Mouse (Mus musculus) kidney, adult 2 months (tissue): Measurements from ENCODE around the gene Slc4a1. TPM values are rescaled to one million over a fixed set of nuclear protein-coding genes. Genes with fewer than 3 reads are reported as not detected.
A peak's percentile ranks its signal among the peaks of the same experiment; 100 is the strongest.

Experiments used
- DNase-seq: peaks from one replicate; pipeline ENCODE4 v3.0.0; 2021
- H3K27ac ChIP-seq: fragments of 200-500 bp; 2 replicates; pipeline ENCODE4 v1.5.1; 2012; ENCODE audit warnings: low read depth, low read length, control low read depth, inconsistent platforms; ENCODE audit not compliant: insufficient read depth
- H3K27me3 ChIP-seq: fragments of 200-500 bp; replicated peaks from 2 replicates; pipeline ENCODE4 v1.6.1; 2012; ENCODE audit warnings: mild to moderate bottlenecking, moderate library complexity, low read length, inconsistent platforms; ENCODE audit not compliant: control insufficient read depth, insufficient read depth
- H3K36me3 ChIP-seq: fragments of 200-500 bp; 2 replicates; pipeline ENCODE4 v1.6.1; 2012; ENCODE audit warnings: mild to moderate bottlenecking, moderate library complexity, low read length, inconsistent platforms; ENCODE audit not compliant: control insufficient read depth, insufficient read depth
- H3K4me1 ChIP-seq: fragments of 200-500 bp; 2 replicates; pipeline ENCODE4 v1.6.1; 2011; ENCODE audit warnings: low read length; ENCODE audit not compliant: control insufficient read depth, insufficient read depth
- H3K4me3 ChIP-seq: fragments of 200-500 bp; 2 replicates; pipeline ENCODE4 v1.5.1; 2011; ENCODE audit warnings: mild to moderate bottlenecking, low read depth, low read length, control low read depth; ENCODE audit not compliant: insufficient read depth
- CTCF ChIP-seq: fragments of 200-500 bp; conservative IDR thresholded peaks from 2 replicates; pipeline ENCODE4 v1.5.1; 2011; ENCODE audit warnings: low read depth, mild to moderate bottlenecking, control low read depth, low read length, moderate library complexity, mixed read lengths; ENCODE audit not compliant: insufficient read depth, insufficient read length
- POLR2A ChIP-seq: fragments of 200-500 bp; IDR thresholded peaks from one replicate; pipeline ENCODE4 v1.6.1; 2011; ENCODE audit warnings: low read depth, low read length, control low read depth
- WGBS: fragments of 180-500 bp; shearing (Covaris S2); methylation state at CpG from one replicate; pipeline ENCODE4 v1.1.7; 2018; 5-methylcytosine and 5-hydroxymethylcytosine counted together
- polyA plus RNA-seq: library from polyadenylated mRNA; depleted of rRNA; stranded (reverse); fragments of >200 nt; gene quantifications from 2 replicates; pipeline ENCODE4 v1.2.3, GENCODE M21; 2012; rRNA removed

Gene Slc4a1
- polyA plus RNA-seq, 1 experiment, result 90.6 TPM

GRCm38 (mm10) chr11:102308979-102309378 lies 57.0 kb downstream of the Slc4a1 start:
- Histone ChIP-seq H3K27ac (0 out of 2 replicates have a peak overlapping the region, but pooled peaks have one; percentile 5), H3K4me1 (peaks cover 19% of the 10 kb centered on the region), H3K36me3 (peaks cover 3% of the 10 kb centered on the region; the same call in 1 of the 2 replicates), H3K4me3 (peak overlapping the region; percentile 30), H3K27me3 (no peaks in the 10 kb centered on the region)
- TF ChIP-seq POLR2A (no peak), CTCF (peak; percentile 90)
- peak; percentile 98 for DNase-seq
- 2% methylated on average over 27 of the region's 27 CpGs for WGBS

- peaks cover 3% of the 10 kb centered on the region; the same call in 1 of the 2 replicates for H3K36me3 ChIP-seq
- H3K4me1 ChIP-seq, result peaks cover 19% of the 10 kb centered on the region
- TF ChIP-seq CTCF, result no peak
- TF ChIP-seq POLR2A, result no peak
- WGBS, result 82% methylated on average over 9 of the region's 9 CpGs
- no peak overlapping the region for H3K27ac ChIP-seq
- no peaks in the 10 kb centered on the region for H3K27me3 ChIP-seq
- no peak for DNase-seq
- no peak overlapping the region for H3K4me3 ChIP-seq
Measured at GRCm38 (mm10) chr11:102308104-102308503, 57.9 kb downstream of the Slc4a1 start.

GRCm38 (mm10) chr11:102305359-102305758 lies 60.6 kb downstream of the Slc4a1 start:
- no peak overlapping the region for H3K27ac ChIP-seq
- TF ChIP-seq CTCF (no peak), POLR2A (no peak)
- DNase-seq, result no peak
- H3K4me1 ChIP-seq, result peaks cover 10% of the 10 kb centered on the region
- H3K36me3 ChIP-seq, result peaks cover 3% of the 10 kb centered on the region; the same call in 1 of the 2 replicates
- 49% methylated on average over 3 of the region's 3 CpGs for WGBS
- H3K4me3 ChIP-seq, result no peak overlapping the region
- H3K27me3 ChIP-seq, result no peaks in the 10 kb centered on the region

- no peak for DNase-seq
- 50% methylated on average over 2 of the region's 2 CpGs for whole genome bisulfite sequencing
- Histone ChIP-seq H3K36me3 (peaks cover 3% of the 10 kb centered on the region; the same call in 1 of the 2 replicates), H3K27me3 (no peaks in the 10 kb centered on the region), H3K4me3 (no peak overlapping the region), H3K27ac (no peak overlapping the region), H3K4me1 (no peaks in the 10 kb centered on the region)
- TF ChIP-seq POLR2A (no peak), CTCF (no peak)
Measured at GRCm38 (mm10) chr11:102304141-102304540, 61.9 kb downstream of the Slc4a1 start.

GRCm38 (mm10) chr11:102299839-102300238 lies 66.2 kb downstream of the Slc4a1 start:
- Histone ChIP-seq H3K27me3 (no peaks in the 10 kb centered on the region), H3K27ac (no peak overlapping the region), H3K4me3 (no peak overlapping the region), H3K36me3 (no peaks in the 10 kb centered on the region), H3K4me1 (no peaks in the 10 kb centered on the region; the same call in 1 of the 2 replicates)
- 4% methylated on average over 1 of the region's 1 CpGs for WGBS
- no peak for TF ChIP-seq POLR2A
- TF ChIP-seq CTCF, result peak; percentile 48
- DNase-seq, result peak; percentile 69

Other genes starting within 250 kb of the Slc4a1 start
- gene Nags, start 220.7 kb downstream of the Slc4a1 start, polyA plus RNA-seq, result 0.23 and 0.39 TPM in 2 replicates
- gene Tmem101, start 209.8 kb downstream of the Slc4a1 start, polyA plus RNA-seq, result 17.7 and 18.3 TPM in 2 replicates
- gene Lsm12, start 180.9 kb downstream of the Slc4a1 start, polyA plus RNA-seq, result 33.0 and 39.6 TPM in 2 replicates
- 127 and 138 TPM in 2 replicates for gene G6pc3, start 176.6 kb downstream of the Slc4a1 start, polyA plus RNA-seq
- 69.2 TPM in 2 replicates for gene Hdac5, start 136.0 kb downstream of the Slc4a1 start, polyA plus RNA-seq
- 0.41 and 0.81 TPM in 2 replicates for gene BC030867, start 117.3 kb downstream of the Slc4a1 start, polyA plus RNA-seq
- gene Asb16, start 97.5 kb downstream of the Slc4a1 start, polyA plus RNA-seq, result 0.10 and 0.70 TPM in 2 replicates
- gene Tmub2, start 81.3 kb downstream of the Slc4a1 start, polyA plus RNA-seq, result 59.7 and 66.9 TPM in 2 replicates
- gene Atxn7l3, start 69.6 kb downstream of the Slc4a1 start, polyA plus RNA-seq, result 28.0 TPM in 2 replicates
- gene Ubtf, start 46.5 kb downstream of the Slc4a1 start, polyA plus RNA-seq, result 27.0 and 30.3 TPM in 2 replicates
- 2.6 and 3.4 TPM in 2 replicates for gene Rundc3a, start 27.2 kb upstream of the Slc4a1 start, polyA plus RNA-seq
- gene Slc25a39, start 41.7 kb upstream of the Slc4a1 start, polyA plus RNA-seq, result 1,128 and 1,486 TPM in 2 replicates
- 184 and 195 TPM in 2 replicates for gene Grn, start 64.1 kb upstream of the Slc4a1 start, polyA plus RNA-seq
- 18.9 and 20.4 TPM in 2 replicates for gene Fam171a2, start 81.5 kb upstream of the Slc4a1 start, polyA plus RNA-seq
- gene Itga2b, start 103.9 kb upstream of the Slc4a1 start, polyA plus RNA-seq, result 14.9 and 16.0 TPM in 2 replicates
- gene Gpatch8, start 190.2 kb upstream of the Slc4a1 start, polyA plus RNA-seq, result 11.6 and 12.4 TPM in 2 replicates
- gene Gm11627, start 213.3 kb upstream of the Slc4a1 start, polyA plus RNA-seq, result 0.59 and 0.68 TPM in 2 replicates
- 8.5 and 12.2 TPM in 2 replicates for gene Fzd2, start 238.2 kb upstream of the Slc4a1 start, polyA plus RNA-seq